Mouse (Mus musculus): ENCODE data around the gene Emc9.
A peak's percentile ranks its signal among the peaks of the same experiment; 100 is the strongest.

Gene Emc9

DNA sequence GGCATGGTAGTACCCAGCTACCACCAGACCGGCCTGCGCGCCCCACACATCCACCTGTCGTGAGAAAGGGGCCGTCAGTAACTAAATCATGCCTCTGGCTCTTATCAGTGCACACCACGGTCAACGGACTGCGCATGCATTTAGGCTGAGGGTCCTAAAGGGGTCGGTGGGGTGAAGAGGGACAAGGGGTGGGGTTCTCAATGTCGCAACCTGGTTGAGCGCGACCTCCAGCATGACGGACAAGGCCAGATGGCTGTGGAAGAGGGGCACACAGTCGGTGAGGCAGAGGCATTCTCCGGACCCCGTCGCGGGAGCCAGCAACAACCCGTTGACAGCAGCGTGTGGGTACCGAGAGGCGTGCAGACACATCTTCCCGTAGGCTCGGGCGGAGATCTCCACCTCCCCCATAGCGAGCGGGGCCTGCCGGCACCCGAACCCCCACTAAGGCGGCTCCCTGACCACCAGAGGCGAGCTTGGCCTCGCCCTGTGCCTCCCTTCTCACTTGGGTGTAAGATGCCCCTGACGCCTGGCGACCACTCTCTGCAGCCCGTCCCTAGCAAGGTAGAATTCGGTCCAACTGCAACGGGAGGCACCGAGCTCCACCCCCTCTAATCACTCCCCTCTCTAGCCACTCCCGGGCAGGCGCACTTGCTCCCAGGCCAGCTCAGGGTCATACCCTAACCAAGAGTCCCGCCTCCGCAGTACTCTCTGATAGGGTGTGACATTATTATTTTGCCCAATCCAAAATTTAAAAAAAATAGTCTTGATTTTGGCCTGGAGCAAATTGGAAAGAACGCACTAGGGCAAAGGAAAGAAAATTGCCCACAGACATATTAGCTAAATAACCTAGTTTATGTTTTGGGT, at the start of gene Emc9:
Gene Emc9, minus strand, starts transcription at position 601 of the 864 bp plus-strand sequence.
- DNase-seq (ENCODE audit: low spot score in 2 of 2): peak; percentile 68 to 84

DNA sequence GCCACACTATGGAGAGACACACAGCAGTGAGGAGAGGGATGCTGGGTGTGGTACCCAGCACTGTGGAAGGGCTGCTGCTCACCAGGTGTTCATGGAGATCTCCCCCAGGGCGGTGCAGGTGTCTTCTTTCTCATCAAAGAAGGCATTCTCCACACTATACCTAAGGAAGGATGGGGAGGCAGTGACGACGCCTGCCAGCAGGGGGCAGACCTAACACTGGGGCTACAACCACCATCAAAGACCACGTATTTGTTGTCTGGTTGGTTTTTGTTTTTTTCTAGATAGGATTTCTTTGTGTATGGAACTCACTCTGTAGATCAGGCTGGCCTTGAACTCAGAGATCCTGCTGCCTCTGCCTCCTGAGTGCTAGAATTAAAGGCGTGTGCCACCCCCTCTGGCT, 44.2 kb upstream of the Emc9 start:
- peak; percentile 32 to 43 for DNase-seq (ENCODE audit: low spot score in 2 of 2)

DNA sequence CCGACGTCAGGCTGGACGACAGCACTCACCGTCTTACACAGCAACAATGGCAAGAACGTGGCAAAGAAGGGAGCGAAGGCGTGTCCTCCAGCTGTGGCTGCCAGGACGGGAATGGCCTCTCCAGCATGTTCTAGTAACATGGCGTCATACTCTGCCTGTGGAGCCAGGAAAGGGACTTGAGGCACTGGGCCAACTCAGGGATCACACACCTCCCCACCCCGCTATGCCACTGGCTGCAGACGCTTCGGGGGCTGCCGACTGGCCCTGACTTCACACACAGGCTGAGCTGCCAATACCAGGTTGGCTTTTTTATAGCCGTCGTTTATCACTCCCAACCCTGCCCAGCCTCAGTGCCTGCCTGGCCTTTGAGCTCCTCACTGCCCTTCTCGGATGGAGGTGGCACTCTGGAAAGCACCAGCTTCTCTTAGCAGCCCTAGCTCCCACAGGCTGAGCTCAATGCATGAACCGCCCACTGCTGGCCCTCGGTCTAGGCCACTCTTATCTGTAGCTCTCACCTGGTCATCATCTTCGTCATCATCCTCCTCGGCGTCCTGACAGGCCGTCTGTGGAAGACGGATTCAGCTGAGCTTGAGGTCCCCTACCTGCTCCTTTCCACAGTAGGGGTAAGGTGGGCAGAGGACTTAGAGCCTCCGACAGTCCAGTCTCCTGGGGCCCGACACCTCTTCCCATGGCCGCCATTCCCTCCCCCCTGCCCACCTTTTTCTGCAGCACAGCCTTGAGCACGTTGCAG, 43.1 kb upstream of the Emc9 start:
- DNase-seq (ENCODE audit: low spot score in 2 of 2): no peak

DNA sequence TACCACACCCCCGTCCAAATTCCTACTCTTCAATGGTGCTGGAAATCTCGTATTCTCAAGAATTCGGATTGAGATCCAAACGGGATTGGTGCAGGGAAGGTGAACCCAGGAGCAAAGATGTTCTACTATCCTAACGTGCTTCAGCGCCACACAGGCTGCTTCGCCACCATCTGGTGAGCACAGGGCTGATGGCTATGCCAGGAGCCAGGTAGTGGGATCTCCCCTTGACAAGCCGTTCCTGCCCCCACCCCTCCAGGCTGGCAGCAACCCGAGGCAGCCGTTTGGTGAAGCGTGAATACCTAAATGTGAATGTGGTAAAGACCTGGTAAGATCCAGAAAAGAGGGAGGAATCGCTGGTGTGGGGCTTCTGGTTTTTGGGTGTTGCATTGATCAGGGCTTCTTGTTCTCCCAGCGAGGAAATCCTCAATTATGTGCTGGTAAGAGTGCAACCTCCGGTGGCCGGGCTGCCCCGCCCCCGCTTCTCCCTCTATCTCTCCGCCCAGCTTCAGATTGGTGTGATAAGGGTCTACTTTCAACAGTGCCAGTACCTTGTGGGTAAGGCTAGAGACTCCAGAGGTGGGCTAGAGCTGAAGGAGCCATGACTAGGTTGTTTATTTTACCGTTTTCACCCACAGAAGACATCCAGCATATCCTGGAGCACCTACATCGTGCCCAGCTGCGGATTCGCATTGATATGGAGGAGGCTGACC, 33.5 kb upstream of the Emc9 start:
- no peak for DNase-seq (ENCODE audit: low spot score in 2 of 2)

- DNase-seq (ENCODE audit: low spot score in 2 of 2): no peak
Measured at GRCm38 (mm10) chr14:55617822-55618221, 32.7 kb upstream of the Emc9 start, which contains the start of gene Rec8. TSS of gene Rec8 (plus strand) at chr14:55618037.

- no peak for DNase-seq (ENCODE audit: low spot score in 2 of 2)
Measured at GRCm38 (mm10) chr14:55616844-55617243, 31.7 kb upstream of the Emc9 start.

DNA sequence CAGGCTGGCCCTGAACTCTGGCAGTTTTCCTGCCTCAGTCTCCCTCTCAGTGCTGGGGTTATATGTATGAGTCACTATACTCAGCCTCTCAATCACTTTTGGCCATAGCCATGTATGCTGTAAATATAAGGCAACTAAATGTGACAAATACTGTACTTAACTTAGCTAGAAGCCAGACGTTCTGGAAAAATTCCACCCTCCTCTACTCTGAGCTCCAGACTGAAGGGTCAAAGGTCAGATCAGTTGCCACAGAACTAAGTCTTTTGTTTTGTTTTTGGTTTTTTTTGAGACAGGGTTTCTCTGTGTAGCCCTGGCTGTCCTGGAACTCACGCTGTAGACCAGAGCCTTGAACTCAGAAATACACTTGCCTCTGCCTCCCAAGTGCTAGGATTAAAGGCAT, 30.8 kb upstream of the Emc9 start:
- no peak for DNase-seq (ENCODE audit: low spot score in 2 of 2)

DNA sequence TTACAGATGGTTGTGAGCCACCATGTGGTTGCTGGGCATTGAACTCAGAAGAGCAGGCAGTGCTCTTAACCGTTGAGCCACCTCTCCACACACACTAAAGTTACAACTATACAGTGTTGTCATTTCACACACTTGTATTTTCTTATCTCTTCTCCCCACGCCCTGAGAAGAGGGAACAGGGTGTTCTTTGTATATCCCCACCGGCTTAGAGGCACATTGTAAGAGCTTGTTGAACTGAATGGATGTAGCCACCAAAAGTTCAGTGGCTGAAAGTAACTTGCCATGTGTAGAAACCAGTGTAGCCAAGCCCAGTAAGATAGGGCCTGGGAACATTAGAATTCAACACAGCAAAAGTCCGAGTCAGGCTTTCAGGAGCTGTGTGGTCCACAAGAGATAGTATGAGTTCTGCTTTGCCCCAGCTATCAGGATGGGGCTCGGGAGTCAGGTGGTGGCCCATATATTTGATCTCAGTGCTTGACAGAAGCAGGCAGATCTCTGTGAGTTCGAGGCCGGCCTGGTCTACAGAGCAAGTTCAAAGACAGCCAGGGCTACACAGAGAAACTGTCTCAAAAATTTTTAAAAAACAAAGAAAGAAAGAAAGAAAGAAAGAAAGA, 29.6 kb upstream of the Emc9 start:
- no peak for DNase-seq (ENCODE audit: low spot score in 2 of 2)

DNA sequence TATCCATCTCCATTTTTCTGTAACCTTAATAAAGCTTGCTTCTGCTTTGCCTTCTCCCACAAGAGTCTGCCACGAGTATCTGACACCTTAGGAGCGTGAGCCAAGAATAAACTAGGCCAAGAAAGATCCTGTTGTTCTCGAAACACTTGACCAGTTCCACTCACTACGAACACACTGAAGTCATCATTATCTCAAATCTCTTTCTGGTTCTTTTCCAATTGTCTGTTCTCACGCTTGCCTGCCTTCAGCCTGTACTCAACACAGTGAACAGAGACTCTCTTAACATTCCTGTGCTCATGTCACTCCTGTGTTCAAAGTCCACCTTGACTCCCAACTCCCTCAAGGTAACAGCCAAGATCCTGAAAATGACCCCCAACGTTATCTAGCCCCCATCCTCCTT, 28.2 kb upstream of the Emc9 start:
- DNase-seq (ENCODE audit: low spot score in 2 of 2): no peak

GRCm38 (mm10) chr14:55608339-55608738, 23.2 kb upstream of the Emc9 start:
- DNase-seq (ENCODE audit: low spot score in 2 of 2): no peak

DNA sequence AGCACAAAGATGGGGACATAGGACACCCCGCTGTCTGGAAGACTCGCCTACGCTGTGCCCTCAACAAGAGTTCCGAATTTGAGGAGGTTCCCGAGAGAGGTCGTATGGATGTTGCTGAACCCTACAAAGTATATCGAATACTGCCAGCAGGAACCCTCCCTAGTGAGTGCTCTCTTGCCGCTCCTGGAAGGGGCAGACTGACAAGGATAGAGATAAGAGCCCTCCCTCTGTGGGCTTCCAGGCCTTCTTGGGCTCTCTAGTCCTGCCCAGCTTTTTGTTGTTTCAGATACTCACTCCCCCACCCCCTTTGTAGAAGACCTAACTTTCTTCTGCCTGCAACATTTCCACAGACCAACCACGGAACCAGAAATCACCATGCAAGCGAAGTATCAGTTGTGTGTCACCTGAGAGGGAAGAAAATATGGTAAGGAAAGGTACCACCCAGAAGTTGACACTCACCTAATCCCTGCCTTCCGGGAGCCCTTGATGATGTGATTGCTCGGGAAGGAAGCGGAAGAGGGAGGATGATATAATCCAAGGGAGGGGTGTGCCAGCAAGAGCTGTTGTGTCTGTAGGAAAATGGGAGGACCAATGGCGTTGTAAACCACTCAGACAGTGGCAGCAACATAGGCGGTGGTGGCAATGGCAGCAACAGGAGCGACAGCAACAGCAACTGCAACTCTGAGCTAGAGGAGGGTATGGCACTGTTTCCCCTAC, 20.8 kb upstream of the Emc9 start:
- no peak for DNase-seq (ENCODE audit: low spot score in 2 of 2)

DNA sequence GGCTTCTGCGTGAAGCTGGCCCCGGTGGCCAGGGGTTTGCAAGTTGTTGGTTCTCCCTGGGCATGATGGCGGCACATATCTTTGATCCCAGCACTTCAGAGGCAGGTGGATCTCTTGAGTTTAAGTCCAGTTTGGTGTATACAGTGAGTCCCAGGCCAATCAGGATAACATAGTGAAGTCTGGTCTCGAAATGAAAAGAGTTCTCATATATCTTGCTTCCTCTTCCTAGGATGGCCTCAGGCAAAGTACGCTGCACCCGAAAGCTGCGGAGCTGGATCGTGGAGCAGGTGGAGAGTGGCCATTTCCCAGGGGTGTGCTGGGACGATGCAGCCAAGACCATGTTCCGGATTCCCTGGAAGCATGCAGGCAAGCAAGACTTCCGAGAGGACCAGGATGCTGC, 19.7 kb upstream of the Emc9 start:
- no peak for DNase-seq (ENCODE audit: low spot score in 2 of 2)

- peak; percentile 86 to 92 for DNase-seq (ENCODE audit: low spot score in 2 of 2)
Measured at GRCm38 (mm10) chr14:55603633-55604576, 18.8 kb upstream of the Emc9 start.

DNA sequence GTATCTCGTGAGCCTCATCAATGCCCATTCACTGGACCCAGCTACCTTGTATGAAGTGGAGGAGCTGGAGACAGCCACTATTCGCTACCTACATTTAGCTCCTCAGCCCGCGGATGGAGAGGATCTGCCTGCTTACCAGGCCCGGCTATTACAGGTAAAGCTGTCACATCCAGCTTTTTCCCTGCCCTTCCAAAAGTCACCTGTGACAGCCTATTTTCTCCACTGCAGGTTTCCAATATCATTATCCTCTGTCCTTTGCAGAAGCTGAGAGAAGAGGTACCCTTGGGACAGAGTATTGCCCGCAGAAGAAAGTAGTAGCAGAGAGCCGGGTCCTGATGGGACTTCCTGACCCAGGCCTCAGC, 18.1 kb upstream of the Emc9 start, which contains the start of gene Irf9:
Gene Irf9, plus strand, starts transcription at position 301 of the 362 bp plus-strand sequence.
- no peak for DNase-seq (ENCODE audit: low spot score in 2 of 2)

- no peak for DNase-seq (ENCODE audit: low spot score in 2 of 2)
Measured at GRCm38 (mm10) chr14:55598521-55599390, 13.7 kb upstream of the Emc9 start.

GRCm38 (mm10) chr14:55596036-55596690, 11.1 kb upstream of the Emc9 start:
- DNase-seq (ENCODE audit: low spot score in 2 of 2): no peak

- no peak for DNase-seq (ENCODE audit: low spot score in 2 of 2)
Measured at GRCm38 (mm10) chr14:55592226-55592625, 7.1 kb upstream of the Emc9 start.

- peak; percentile 88 to 96 for DNase-seq (ENCODE audit: low spot score in 2 of 2)
Measured at GRCm38 (mm10) chr14:55591331-55591891, 6.3 kb upstream of the Emc9 start, which contains the start of gene Rnf31. TSS of gene Rnf31 (plus strand) at chr14:55591708.
